Mouse (Mus musculus): ENCODE measurements around the gene Nkap.

Gene Nkap

DNA sequence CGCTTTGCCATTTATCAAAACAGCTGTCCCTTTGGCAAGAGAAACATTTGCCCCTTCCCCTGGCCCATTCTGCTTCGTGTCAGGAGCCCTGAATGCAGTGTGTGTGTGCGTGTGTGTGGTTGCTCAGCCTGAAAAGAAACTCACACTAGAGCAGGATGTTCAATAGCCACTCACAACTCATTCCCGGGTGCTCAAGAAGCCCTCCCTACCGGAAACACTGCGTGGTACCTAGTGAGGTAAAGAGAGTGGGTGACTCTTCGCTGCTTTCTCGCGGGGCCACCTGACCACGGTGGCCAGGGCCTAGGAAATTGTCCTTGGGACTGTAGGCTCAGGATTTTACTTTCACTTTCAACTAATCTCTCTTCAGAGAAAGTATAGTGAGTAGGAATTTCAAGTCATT lies 34.6 kb downstream of the Nkap start:
- DNase-seq, result no peak

DNA sequence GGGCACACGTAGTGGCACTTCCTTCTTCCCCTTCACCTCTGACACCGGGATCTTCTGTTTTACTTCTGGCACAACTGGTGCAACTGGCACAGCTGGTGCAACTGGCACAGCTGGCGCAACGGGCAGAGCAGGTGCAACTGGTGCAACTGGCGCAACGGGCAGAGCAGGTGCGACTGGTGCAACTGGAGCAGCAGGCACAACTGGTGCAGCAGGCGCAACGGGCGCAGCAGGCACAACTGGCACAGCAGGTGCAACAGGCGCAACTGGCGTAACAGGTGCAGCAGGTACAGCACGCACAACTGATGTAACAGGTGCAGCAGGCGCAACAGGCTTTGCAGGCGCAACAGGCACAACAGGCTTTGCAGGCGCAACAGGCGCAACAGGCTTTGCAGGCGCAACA lies 36.5 kb downstream of the Nkap start:
- DNase-seq, result no peak

DNA sequence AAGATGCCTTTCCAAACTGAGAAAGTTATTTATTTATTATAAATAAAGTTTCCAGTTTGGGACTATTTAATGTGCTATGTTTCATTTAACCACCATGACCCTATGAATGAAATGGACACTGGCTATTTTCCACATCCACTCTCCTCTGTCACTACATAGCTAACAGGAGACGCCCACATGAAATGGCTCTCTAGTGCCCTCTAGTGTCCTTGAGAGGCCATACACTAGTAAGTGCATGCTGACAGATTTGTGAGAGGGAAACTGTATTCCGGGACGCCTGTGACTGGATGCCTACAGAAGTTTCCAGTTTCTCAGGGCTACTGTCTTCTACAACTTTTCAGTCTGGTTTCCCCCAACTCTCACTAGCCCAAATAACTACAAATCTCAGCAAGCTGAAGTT lies 40.5 kb downstream of the Nkap start:
- peak; percentile 40 to 44 for DNase-seq

DNA sequence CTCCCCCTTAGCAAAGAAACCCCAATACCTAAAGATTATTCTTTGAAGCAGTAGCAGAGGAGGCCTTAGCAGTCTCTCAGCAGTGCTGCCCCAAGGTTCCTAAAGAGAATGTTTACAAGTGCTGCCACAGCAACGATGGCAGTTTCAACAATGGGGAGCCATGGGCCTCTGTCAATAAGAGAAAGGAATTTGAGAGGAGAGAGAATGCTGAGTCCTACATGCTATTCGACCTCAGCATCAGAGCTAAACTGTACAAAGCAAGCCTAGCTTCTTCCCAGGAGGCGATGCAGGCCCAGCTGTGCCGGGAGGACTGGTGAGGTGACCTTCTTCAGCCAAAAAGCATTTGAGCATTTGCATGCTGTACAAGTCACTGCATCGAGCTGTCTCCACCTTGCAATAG lies 42.1 kb downstream of the Nkap start, which contains the start of gene Akap14:
Akap14 (minus strand) TSS at position 101 of the 400 bp plus-strand sequence.
- DNase-seq, result no peak

DNA sequence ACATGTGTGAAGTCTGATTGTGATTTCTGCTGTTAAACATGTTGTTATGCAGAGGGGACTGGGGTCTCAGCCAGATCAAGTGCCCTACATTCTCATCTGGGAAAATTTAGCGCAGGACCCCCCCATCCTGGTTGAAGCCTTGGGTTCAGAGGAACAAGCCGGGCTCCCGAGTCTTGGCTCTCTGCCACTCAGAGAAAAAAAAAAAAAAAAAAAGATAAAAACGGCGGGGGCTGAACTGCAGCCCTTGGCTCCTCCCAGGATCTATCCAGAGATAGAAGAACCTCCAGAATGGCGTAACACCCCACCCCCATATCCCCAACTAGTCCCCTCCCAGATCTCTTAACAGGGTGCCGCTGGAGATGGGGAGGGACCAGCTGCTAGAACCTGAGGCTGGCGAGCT lies 57.8 kb downstream of the Nkap start:
- peak; percentile 12 to 16 for DNase-seq

DNA sequence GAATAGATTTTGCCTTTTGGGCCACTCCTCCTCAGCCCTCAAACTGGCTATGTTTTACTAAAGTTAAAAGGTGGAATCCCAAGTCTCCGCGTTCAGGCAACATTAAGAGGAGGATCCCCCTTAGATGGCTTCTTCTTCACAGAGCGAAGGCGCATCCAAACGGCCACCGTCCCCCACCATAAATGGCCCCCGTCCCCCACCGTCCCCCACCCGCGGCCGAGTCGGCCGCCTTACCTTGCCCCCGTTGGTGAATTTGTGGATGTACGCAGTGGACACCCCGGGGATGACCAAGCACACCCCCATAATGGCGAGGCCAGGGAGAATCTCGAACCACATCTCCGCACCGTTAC lies 64.1 kb downstream of the Nkap start:
- no peak for DNase-seq

DNA sequence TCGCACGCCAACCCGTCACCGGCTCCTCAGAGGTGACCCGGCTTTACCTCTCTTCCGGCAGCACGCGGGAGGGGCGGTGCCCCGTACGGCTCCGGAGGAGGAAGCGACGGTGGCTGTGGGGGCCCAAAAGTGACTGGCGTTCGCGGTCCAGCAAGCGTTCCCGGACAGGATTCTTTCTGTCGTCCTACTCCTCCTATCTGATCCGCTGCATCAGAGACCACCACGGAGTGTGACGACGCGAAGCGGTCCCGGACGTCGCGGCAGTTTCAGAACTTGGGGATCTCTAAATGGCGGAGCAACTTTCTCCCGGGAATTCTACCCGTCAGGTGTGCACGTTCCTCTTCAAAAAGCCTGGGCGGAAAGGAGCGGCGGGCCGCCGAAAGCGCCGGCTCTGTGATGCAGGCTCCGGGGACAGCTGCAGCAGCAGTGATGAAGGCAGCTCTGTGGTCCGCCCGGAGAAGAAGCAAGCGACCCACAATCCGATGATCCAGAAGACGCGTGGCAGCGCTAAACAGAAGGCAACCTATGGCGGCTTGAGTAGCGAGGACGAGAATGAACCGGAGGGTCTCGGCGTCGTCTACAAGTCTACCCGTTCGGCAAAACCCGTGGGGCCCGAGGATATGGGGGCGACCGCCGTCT lies 64.6 kb downstream of the Nkap start, which contains the start of the genes Ndufa1 and Rnf113a1:
Ndufa1 (minus strand) TSS at position 59 of the 639 bp plus-strand sequence.
Rnf113a1 (plus strand) TSS at position 141 of the 639 bp plus-strand sequence.
- peak; percentile 86 for DNase-seq

DNA sequence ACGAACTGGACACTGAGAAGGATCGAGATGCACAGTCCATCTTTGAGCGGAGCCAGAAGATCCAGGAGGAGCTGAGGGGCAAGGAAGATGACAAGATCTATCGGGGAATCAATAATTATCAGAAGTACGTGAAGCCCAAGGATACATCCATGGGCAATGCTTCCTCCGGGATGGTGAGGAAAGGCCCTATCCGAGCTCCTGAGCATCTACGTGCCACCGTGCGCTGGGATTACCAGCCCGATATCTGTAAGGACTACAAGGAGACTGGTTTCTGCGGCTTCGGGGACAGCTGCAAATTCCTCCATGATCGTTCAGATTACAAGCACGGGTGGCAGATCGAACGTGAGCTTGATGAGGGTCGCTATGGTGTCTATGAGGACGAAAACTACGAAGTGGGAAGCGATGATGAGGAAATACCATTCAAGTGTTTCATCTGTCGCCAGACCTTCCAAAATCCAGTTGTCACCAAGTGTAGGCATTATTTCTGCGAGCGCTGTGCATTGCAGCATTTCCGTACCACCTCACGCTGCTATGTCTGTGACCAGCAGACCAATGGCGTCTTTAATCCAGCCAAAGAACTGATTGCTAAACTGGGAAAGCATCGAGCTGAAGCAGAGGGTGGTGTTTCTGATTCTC lies 65.3 kb downstream of the Nkap start:
- peak in 1 of 2 experiments; percentile 17 for DNase-seq

DNA sequence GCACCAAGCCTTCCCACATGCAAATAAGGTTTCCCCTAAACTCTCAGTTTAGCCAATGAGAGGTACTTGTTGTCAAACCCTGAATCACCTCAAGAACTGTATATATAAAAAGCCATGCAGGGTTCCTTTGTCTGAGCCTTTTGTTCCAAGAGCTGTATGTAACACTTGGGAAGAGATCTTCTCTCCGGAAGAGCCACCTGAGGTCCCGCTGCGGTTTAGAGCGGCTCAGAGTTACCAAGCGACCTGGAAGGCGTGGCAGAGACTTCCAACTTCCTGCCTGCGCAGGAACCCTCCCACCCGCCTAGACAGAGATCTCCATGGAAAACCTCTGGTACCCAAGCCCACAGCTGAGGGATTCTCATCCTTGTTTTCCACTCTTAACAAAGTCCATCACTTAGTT lies 72.1 kb downstream of the Nkap start:
- DNase-seq, result no peak
